Comparison of ENCODE assay signal across 26 mouse cellular contexts in genomic region chr4:59327986-59328385, GRCm38 (mm10).
DNase-seq lines count a peak whose midpoint lies in the region; ATAC-seq lines count a peak whose summit lies in the region.
"Had no signal": no experiment of that assay in that cellular context is flagged by ENCODE, and none has a peak within 500 bp of the region (broad histone marks: within the 10 kb centered on the region; RNA-seq: fewer than 3 reads in every experiment).

No protein-coding gene starts in this region.

- H3K27me3 ChIP-seq in embryonic facial prominence, embryonic 10.5 days (replicated peaks; ENCODE audit: low read depth, poor library complexity, severe bottlenecking), result no peaks in the 10 kb centered on the region
- H3K27me3 ChIP-seq: embryonic facial prominence, embryonic 13.5 days; embryonic facial prominence, embryonic 15.5 days; forebrain, embryonic 12.5 days; Patski had no signal

- 94% methylated on average over 5 of the region's 5 CpGs for WGBS in embryonic facial prominence, embryonic 10.5 days

- no peak overlapping the region for H3K27ac ChIP-seq in embryonic facial prominence, embryonic 10.5 days (replicated peaks)
- H3K27ac ChIP-seq: embryonic facial prominence, embryonic 13.5 days; embryonic facial prominence, embryonic 15.5 days; forebrain, embryonic 10.5 days; forebrain, embryonic 12.5 days had no signal

- H3K4me3 ChIP-seq in embryonic facial prominence, embryonic 10.5 days, result no peak overlapping the region
- H3K4me3 ChIP-seq: embryonic facial prominence, embryonic 13.5 days; embryonic facial prominence, embryonic 15.5 days; erythroblast, embryonic 14.5 days; forebrain, embryonic 10.5 days; forebrain, embryonic 12.5 days had no signal

- no peak for ATAC-seq in CD4-positive, CD25-positive, alpha-beta regulatory T cell, adult 4 months
- ATAC-seq: forebrain, embryonic 14.5 days; forebrain, embryonic 16.5 days; Patski had no signal

- no peaks in the 10 kb centered on the region for H3K9me3 ChIP-seq in embryonic facial prominence, embryonic 10.5 days
- H3K9me3 ChIP-seq: embryonic facial prominence, embryonic 13.5 days; embryonic facial prominence, embryonic 15.5 days; forebrain, embryonic 12.5 days had no signal

- H3K36me3 ChIP-seq in embryonic facial prominence, embryonic 10.5 days (replicated peaks), result no peaks in the 10 kb centered on the region
- H3K36me3 ChIP-seq: embryonic facial prominence, embryonic 13.5 days; embryonic facial prominence, embryonic 15.5 days; forebrain, embryonic 10.5 days; forebrain, embryonic 12.5 days had no signal

- DNase-seq in CD4-positive, CD25-positive, alpha-beta regulatory T cell, adult 2 months (ENCODE audit: low read depth, low spot score), result peak; percentile 41
- DNase-seq in testis, postnatal 10 days (ENCODE audit: low spot score), result peak; percentile 29
- no peak for DNase-seq in testis, postnatal 14 days (ENCODE audit: low spot score)
- peak; percentile 66 for DNase-seq in T-cell, adult 2 months (ENCODE audit: low spot score)
- peak; percentile 56 for DNase-seq in naive thymus-derived CD4-positive, alpha-beta T cell, adult 2 months (ENCODE audit: low read depth)
- DNase-seq in embryo, embryonic 10 days (ENCODE audit: low spot score), result no peak
- no peak for DNase-seq in embryonic facial prominence, embryonic 10.5 days (ENCODE audit: low spot score)
- DNase-seq: adrenal gland, adult 2 months; adrenal gland, postnatal 10 days; adrenal gland, postnatal 25 days; B cell, adult 2 months; cerebellum, adult 11 months; cerebellum, adult 18-20 months; cerebellum, adult 8-10 months; cerebellum, adult 9-11 months; cerebellum, postnatal 14 days; cerebellum, postnatal 36 days had no signal

- peaks cover 28% of the 10 kb centered on the region for H3K4me1 ChIP-seq in embryonic facial prominence, embryonic 10.5 days

Comparison
In these comparisons a context has a peak if more than half of its experiments do, and no peak if none do; other contexts are left out.
1. DNase-seq: peak in CD4-positive, CD25-positive, alpha-beta regulatory T cell, adult 2 months (single experiment), testis, postnatal 10 days (single experiment), T-cell, adult 2 months (single experiment) and naive thymus-derived CD4-positive, alpha-beta T cell, adult 2 months (single experiment); none in testis, postnatal 14 days (single experiment), embryo, embryonic 10 days (single experiment) and embryonic facial prominence, embryonic 10.5 days (single experiment).